Mouse (Mus musculus) MEL (cell line): ENCODE results near the gene Sgcd.

Experiments
- POLR2A ChIP-seq, 2 experiments: IDR thresholded peaks; 2 replicates each; pipeline ENCODE4 v1.6.1; 2011 to 2012; ENCODE audit warnings: low read length in 2 of 2, mild to moderate bottlenecking in 2 of 2, control low read depth in 1 of 2, improper control_type of control experiment in 1 of 2, low read depth in 1 of 2, moderate library complexity in 1 of 2; ENCODE audit not compliant: control insufficient read depth in 1 of 2, insufficient read depth in 1 of 2, poor library complexity in 1 of 2
- SMC3 ChIP-seq: IDR thresholded peaks from 2 replicates; pipeline ENCODE4 v1.6.1; 2011; ENCODE audit warnings: low read depth, low read length, improper control_type of control experiment
- TCF12 ChIP-seq: IDR thresholded peaks from 2 replicates; pipeline ENCODE4 v1.6.1; 2014; ENCODE audit warnings: low read depth, mild to moderate bottlenecking, inconsistent platforms, low read length, improper control_type of control experiment, moderate library complexity

DNA sequence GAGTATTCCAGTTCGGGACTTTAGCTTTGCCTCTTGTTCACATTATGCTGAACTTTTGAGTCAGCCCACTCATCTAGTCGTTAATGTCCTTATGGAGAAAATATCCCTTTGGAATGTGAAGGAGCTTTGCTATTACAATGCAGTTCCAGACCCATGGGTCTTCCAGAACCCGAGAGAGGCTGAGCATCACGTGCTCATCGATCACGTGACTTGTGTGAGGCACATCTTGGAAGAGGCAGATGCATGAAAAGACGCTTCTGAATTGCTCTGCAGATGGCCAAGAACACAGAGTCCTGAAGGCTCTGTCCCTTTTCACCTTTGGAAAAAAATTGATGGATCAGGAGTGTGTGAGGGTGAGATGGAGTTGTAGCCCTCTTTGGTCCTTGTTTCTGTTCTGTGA, 1120.2 kb downstream of the Sgcd start:
- no peak for TF ChIP-seq TCF12
- no peak for TF ChIP-seq SMC3
- no peak for TF ChIP-seq POLR2A (IDR thresholded peaks at IDR 0.05; ENCODE audit: control insufficient read depth in 1 of 2, insufficient read depth in 1 of 2, low read depth in 1 of 2, low read length in 2 of 2, poor library complexity in 1 of 2)
